Mouse (Mus musculus) T-helper 2 cell (primary cell): Measurements from ENCODE around the gene Olfr250.
"Not testable (repeated sequence)": the region's sequence is repeated elsewhere in the genome, so short reads cannot be mapped to it uniquely, and the experiment has no call there.

ENCODE experiments used
- in situ Hi-C: fragments of 300-600 bp; cut with MboI, MseI; formaldehyde crosslinking; loops from one replicate; pipeline ENCODE4 v1.15.1; 2025; ENCODE audit warnings: high pct_unique_total_duplicates

Olfr250 gene

GRCm38 (mm10) chr9:38366596-38366995 is at the start of gene Olfr250:
Olfr250 (plus strand) TSS chr9:38366896.
- in situ Hi-C loops = loop anchor here (10.0 kb wide), 1 partner anchor 1668 kb away; no protein-coding TSS in a partner anchor

DNA sequence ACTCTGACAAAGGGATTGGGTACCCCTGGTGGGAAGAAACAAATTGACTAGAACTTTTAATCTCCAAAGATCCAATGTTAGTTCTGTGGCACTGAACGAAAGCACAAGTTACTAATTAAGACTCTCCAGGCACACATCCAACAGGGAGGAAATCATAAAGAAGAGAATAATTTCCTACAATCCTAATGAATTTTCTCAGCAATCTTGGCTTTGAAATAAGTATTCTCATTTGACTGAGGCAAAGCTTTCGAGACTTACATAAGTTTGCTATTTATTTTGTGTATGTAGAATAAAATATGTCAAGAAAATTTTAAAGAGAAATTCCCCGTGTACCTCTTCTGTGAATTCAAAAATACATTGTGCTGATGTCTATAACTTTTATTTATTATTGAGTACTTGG is 37.9 kb upstream of the Olfr250 start, which contains the start of gene Olfr25:
TSS of gene Olfr25 (plus strand) at position 301 of the 400 bp plus-strand sequence.
- in situ Hi-C loops = no loop called here

GRCm38 (mm10) chr9:38348111-38348510 is 18.6 kb upstream of the Olfr250 start, which contains the start of gene Olfr898:
Olfr898 (plus strand) TSS chr9:38348411.
- in situ Hi-C loops = no loop called here

- in situ Hi-C loops = no loop called here
These were observed 10.1 kb downstream of the Olfr250 start, which contains the start of gene Olfr251 for GRCm38 (mm10) chr9:38376786-38377185. Olfr251 (plus strand) TSS chr9:38377086.

GRCm38 (mm10) chr9:38401398-38401797 is 34.7 kb downstream of the Olfr250 start, which contains the start of gene Olfr147:
Olfr147 (plus strand) TSS chr9:38401698.
- in situ Hi-C loops = no loop called here

- in situ Hi-C loops = not testable (repeated sequence)
These were observed 40.8 kb downstream of the Olfr250 start for GRCm38 (mm10) chr9:38407502-38407901.

DNA sequence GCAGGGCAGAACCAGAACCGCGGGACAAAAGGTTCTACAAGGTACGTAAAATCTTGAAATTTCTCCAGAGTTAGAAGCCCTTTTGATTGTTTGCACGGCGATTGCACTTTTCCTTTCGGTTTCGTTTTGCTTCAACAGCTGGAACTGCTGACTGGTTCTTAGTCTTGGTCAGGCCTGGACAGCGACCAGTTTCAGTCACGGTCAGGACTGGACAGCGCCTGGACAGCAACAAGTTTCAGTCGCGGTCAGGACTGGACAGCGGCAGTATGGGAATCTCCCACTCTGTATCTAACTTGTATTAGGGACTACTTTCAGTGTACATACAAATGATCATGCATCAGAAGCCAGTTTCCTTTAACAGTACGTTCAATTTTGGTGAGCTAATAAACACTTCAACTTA is 46.8 kb downstream of the Olfr250 start:
- in situ Hi-C loops = not testable (repeated sequence)
